Mouse (Mus musculus): ENCODE data around the gene Slc7a11.

The Slc7a11 gene

DNA sequence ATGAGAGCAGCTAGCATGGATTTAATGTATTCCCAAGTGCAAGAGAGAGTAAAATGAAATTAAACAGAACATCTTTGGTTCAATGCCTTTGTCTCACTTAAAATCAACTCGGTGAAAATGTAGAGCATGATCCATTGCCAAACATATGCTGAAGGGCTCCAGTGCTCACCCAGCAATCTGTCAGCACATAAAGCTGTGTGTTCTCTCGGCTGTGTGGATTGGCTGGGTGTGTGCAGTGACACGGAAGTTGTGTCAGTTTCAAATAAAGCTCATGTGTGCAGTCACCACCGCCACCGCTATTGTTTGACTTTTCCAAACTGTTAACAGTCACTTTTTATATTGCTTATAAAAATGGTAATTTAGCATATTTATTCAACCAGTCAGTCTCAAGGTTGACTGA is 398.7 kb downstream of the Slc7a11 start:
- in situ Hi-C loops (cut with MboI; ENCODE audit: low pct_unique_long_range_greater_than_20kb in 1 of 2, low sequenced_read_pairs in 2 of 2, unreplicated experiment in 1 of 2), result no loop called here

DNA sequence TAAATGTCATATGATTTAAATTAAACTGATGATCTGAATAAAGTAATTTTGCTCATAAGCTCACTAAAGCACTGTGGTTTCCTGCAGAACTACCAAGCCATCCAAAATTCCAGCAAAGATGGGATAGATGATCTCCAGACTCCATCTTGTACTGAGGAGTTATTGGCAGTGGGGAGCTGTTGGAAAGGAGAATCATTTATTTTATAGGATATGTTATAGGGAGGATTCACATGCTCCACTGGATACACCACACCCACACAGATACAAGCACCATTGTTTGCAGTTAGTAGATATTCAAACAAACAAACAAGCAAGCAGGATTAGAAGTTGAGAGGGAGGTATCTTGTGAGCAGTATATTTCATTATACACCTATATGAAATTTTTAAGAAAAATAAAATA is 399.3 kb downstream of the Slc7a11 start:
- in situ Hi-C loops (cut with MboI; ENCODE audit: low pct_unique_long_range_greater_than_20kb in 1 of 2, low sequenced_read_pairs in 2 of 2, unreplicated experiment in 1 of 2), result no loop called here

DNA sequence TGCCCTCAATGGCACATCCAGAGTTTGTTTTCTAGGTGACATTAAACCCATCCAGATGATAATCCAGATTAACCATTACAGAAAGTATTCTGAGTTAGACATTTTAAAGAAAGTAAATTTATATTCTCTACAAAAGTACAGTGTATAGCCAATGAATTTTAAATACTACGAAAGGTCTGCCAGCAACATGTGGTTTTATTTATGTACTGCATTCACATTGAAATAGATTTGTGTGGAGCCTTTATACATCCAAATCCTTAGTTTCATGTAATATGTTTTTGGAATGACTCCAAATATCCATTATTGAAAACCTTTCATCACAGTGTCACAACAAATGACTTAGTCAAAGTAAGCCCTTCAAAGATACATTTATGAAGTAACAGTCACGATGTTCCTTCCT is 402.3 kb downstream of the Slc7a11 start:
- in situ Hi-C loops (cut with MboI; ENCODE audit: low pct_unique_long_range_greater_than_20kb in 1 of 2, low sequenced_read_pairs in 2 of 2, unreplicated experiment in 1 of 2), result no loop called here

DNA sequence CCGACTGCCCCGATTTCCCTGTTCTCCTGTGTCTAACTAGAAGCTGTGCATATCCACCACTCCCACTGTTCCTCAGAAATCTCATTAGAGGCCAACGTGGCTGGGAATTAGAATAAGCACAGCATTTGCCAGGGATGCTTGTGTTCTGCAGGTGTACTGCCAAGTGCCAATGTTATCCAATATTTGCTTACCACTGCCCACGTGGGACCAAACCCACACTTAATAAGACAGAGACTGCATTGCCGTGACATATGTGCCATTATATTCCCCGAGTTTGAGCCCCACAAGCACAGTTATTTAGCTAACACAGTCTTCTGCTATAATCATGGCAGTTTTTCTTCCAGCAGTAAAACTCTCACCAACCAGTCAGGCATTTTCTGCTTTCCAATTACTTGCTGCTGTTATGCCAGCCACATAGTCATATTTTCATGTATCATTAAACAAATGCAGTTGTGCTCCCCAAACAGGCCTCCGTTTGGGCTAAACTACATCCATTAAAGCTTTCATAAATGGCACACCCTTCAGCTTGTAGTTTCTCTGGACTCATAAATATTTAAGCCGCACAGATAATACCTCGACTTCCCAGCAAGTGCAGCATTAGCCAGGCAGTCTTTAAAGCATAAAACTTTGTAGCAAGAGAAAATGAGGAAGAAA is 407.4 kb downstream of the Slc7a11 start:
- in situ Hi-C loops (cut with MboI; ENCODE audit: low pct_unique_long_range_greater_than_20kb in 1 of 2, low sequenced_read_pairs in 2 of 2, unreplicated experiment in 1 of 2), result no loop called here

DNA sequence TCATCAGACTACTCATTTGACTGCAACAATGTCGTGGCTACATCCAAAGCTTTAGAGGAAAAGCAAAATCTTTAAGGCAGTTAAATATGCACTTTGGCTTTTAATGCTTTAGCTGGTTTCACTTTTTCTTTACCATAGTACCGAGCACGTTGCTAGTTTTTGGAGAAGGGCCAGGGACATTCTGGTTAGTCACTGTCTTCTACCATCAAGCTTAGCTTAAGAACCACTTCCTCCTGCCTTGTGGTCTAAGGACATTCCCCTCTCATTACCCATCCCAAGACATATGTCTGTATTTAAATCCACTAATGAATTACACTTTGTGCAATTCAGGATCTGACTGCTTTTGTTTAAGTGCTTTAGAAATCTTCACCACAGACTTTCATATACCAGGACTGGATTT is 410.1 kb downstream of the Slc7a11 start:
- in situ Hi-C loops (cut with MboI; ENCODE audit: low pct_unique_long_range_greater_than_20kb in 1 of 2, low sequenced_read_pairs in 2 of 2, unreplicated experiment in 1 of 2), result no loop called here

DNA sequence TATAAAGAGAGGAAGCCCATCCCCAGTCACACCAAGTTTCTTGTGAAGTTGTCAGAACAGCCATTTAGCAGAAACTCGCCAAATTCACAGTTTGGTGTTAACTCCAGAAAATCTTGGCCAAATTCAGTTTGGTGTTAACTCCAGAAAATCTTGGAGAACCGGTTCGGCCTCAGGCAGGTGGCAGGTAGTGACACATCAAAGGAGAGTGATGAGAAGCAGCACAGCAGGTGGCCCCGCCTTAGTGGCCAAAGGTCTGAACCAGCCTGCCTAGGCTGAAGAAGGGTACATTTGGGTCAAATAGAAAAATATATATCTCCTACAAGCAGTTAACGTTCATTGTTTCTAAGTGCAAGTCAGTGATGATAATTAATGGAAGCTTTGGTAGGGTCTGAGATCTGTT is 417.4 kb downstream of the Slc7a11 start:
- in situ Hi-C loops (cut with MboI; ENCODE audit: low pct_unique_long_range_greater_than_20kb in 1 of 2, low sequenced_read_pairs in 2 of 2, unreplicated experiment in 1 of 2), result no loop called here

DNA sequence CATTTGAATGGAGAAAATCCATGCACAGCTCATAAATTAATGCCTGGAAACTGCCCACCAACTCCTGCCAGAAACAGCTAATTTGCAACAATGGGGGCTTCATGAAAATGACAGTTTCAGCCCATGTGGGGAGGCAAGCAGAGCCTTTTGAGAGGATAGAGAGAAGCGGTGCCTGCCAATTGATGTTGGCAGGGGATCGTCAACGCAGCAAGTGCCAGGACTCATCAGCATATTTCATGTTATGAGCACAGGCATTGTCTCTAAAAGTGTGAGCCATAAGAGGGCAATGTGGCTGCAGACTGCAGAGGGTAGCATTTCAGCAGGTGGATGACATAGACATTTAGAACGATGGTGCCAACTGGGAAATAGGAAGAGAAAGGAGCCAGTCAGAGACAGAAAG is 429.0 kb downstream of the Slc7a11 start:
- in situ Hi-C loops (cut with MboI; ENCODE audit: low pct_unique_long_range_greater_than_20kb in 1 of 2, low sequenced_read_pairs in 2 of 2, unreplicated experiment in 1 of 2), result no loop called here

DNA sequence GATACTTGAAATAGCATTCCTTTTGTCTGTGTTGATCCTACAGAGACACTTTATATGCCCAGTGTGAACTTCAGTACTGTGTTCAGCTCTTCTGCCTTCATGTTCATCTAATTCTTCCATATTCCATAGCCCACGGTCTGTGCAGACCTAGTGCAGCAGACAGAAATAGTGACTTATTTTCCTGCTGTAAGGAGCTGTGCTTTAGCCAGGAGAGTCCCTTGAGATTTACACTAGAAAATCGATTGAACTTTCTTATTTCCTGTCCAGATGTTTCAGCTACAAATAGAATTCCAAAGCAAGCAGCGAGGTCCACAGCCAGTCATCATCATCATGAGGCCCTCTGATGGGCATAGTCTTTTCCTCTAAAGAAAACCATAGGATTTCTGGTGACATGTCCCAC is 431.4 kb downstream of the Slc7a11 start:
- in situ Hi-C loops (cut with MboI; ENCODE audit: low pct_unique_long_range_greater_than_20kb in 1 of 2, low sequenced_read_pairs in 2 of 2, unreplicated experiment in 1 of 2), result no loop called here

DNA sequence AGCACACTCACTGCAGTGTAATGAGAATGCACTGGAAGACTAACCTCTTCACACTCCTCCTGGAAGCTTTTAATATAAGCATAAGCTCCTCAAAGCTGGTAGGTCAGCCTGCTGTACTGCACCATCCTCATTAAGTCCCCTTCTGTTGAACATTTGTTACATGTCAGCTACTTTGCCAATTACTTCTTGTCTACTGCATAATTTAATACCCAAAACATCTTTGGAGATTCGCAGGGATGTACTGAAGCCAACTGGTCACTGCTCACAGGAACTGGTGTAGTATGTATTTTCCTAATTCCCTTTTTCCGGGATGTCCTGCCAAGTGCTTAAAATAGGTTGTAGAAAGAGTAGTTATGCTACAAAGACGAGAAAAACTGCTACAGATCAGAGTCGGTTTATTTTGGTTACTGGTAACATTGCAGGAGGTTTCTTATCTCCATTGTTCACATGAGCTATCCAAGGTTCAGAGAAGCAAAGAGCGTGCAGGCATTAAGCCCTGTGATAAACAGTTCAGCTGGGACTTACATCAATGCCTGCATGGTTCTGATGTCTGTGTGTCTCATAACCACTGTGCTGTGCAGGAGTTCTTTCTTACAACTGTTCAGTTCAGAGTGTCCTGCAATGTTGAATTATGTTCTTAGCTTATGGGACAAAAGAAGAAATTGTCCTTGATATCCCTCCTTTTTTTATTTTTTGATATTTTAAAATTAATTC is 439.3 kb downstream of the Slc7a11 start:
- in situ Hi-C loops (cut with MboI; ENCODE audit: low pct_unique_long_range_greater_than_20kb in 1 of 2, low sequenced_read_pairs in 2 of 2, unreplicated experiment in 1 of 2), result no loop called here

DNA sequence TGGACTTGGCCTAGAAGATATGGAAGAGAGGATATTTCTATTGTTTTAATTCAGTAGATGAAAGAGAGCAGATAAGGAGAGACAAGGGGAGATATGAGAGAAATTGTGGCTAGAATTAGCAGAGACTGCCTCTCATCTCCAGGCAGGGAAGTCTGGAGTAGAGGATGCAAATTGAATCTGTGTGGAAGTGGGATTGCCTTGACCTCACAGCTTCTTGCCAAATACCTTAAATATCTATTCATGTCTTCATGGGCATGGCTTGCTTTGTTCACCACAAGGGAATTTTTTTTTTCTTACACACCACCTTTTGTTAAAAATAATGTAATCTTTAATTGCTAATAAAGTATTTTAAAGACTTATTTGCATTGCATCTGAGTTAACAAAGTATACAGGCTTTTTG is 441.3 kb downstream of the Slc7a11 start:
- in situ Hi-C loops (cut with MboI; ENCODE audit: low pct_unique_long_range_greater_than_20kb in 1 of 2, low sequenced_read_pairs in 2 of 2, unreplicated experiment in 1 of 2), result no loop called here

DNA sequence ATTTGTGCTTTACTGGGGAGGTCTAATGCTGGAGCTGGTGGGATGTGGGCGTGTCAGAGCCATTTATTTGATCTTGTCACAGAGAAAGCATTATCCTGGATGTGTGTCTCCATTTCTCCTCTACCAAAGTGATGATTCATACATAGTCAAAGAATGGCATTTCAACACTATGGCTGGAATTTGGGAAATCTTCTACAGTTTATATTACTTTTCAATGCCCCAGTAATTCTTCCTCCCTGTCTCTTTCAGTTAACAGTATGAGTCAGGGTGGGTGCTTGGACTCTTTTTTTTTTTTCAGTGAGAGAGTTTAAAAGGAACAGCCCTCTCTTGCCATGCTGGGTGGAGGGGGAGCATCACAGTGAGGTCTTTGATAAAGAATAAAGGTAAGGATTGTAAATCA is 441.8 kb downstream of the Slc7a11 start:
- in situ Hi-C loops (cut with MboI; ENCODE audit: low pct_unique_long_range_greater_than_20kb in 1 of 2, low sequenced_read_pairs in 2 of 2, unreplicated experiment in 1 of 2), result no loop called here

DNA sequence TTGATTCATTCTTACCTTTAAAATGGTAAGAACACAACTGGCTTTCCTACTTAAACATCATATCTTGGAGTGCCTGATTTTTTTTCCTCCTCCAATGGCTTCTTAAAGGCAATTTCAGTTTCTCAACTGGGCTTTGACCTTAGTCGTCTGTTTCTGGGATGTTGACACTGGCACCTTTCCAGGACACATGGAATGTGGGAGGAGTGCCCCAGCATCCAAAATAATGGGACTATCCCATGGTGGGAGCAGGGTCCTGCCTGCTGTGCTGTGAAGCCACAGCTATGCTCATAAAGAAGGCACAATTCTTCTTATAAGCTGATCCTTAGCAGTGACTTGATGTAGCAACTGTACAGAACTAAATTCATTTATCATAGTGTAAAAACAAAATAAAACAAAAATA is 450.5 kb downstream of the Slc7a11 start:
- in situ Hi-C loops (cut with MboI; ENCODE audit: low pct_unique_long_range_greater_than_20kb in 1 of 2, low sequenced_read_pairs in 2 of 2, unreplicated experiment in 1 of 2), result no loop called here

DNA sequence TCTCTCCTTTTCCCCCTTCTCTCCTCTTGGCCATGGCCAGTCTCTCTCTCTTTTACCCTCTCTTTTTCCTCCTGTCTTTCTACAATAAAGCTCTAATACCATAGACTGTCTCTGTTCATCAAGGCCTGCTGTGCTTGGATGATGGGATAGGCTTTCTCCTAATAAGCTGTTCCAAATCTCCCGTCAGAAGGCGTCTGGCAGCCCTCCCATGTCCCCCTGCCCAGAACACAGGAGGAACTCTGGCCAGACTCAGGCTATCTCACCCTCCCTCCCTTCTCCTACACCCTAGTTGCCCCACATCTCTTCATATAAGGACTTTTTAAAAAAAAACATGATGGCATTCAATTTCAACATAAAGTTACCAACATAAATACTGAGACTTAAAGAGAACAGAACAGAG is 456.2 kb downstream of the Slc7a11 start:
- in situ Hi-C loops (cut with MboI; ENCODE audit: low pct_unique_long_range_greater_than_20kb in 1 of 2, low sequenced_read_pairs in 2 of 2, unreplicated experiment in 1 of 2), result no loop called here

DNA sequence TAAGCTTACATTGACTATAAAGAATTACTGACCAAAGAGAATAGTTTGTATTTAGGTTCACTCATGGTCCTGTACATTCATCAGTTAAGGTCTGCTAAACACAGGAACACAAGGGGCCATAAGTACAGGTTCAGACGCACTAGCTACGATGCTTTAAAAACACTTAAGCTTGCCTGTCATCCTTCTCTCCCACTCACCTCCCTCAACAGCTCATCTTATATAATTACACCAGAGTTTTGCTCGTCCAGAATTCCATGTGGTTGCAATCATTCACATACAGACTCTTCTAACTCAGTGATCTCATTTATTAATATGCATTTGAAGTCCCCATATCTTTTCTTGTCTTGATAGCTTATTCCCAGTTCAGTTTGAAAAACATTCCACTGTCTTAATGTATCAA is 458.6 kb downstream of the Slc7a11 start:
- in situ Hi-C loops (cut with MboI; ENCODE audit: low pct_unique_long_range_greater_than_20kb in 1 of 2, low sequenced_read_pairs in 2 of 2, unreplicated experiment in 1 of 2), result no loop called here

DNA sequence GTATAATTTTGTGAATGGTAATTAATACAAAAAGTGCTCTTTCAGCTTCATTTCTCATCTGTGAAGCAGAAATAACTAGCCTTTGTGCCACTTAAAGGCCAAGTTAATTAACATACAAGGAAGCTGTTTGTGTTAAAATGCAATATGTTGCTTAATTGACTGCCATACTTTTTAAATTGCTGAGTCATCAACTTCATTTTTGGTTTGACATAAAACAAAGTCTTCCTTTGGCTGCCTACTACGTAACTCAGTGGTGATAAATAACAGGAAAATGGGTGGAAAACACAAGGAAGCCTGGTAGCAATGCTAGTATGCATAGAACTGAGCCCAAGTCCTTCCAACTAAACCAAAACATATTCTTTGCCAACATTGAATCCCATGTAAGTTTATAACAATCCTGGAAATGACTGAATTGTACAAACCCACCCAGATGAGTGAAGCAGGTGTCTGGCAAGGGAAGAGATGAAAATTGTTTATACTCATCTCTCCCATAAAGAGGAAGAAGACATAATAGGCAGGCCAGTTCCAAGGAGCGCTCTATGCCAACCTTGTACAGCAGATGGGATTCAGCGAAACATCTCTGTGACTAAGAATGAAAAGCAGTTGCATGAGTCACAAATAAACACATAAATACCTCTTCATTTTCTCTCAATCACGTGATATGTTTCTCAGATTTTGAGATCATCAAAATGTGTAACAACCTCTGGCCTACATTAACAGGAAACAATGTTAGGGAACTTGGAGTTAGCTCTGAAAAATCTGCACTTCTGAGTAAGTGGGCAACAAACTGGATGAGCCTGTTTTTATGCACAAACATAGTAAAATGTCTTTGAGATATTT is 459.8 kb downstream of the Slc7a11 start:
- in situ Hi-C loops (cut with MboI; ENCODE audit: low pct_unique_long_range_greater_than_20kb in 1 of 2, low sequenced_read_pairs in 2 of 2, unreplicated experiment in 1 of 2), result no loop called here

DNA sequence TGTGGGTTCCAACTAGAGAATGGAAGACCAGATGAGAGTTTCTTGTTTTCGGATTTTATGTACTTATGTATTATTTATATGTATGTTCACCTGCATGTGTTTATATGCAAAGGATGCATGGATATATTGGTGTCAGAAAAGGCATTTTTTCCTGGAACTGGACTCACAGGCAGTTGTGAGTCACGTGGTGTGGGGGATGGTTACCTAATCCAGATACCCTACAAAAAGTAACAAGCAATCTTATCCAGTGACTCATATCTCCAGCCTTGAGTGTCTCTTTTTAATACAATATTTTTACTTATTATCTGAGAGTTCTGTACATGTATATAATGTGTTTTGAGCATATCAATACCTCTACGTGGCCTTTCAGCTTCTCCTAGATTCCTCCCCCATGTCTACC is 469.4 kb downstream of the Slc7a11 start:
- in situ Hi-C loops (cut with MboI; ENCODE audit: low pct_unique_long_range_greater_than_20kb in 1 of 2, low sequenced_read_pairs in 2 of 2, unreplicated experiment in 1 of 2), result no loop called here

DNA sequence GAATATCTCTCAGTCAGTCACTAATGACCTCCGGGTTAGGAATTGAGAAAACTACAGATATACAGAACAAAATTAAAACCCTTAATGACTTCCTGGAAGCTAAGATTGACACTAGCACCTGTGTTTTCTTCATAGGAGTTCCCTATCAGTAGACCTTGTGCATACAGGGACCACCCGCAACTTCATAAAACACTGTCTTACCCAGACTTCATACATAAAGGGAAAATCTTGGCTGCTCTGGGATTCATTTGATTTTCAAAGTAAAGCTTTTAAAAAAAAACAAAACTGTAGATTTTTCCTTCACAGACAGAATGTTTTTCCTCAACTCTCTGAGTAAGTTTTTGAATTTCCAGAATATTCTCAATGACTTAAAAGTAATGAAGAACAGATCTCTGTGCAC is 477.8 kb downstream of the Slc7a11 start:
- in situ Hi-C loops (cut with MboI; ENCODE audit: low pct_unique_long_range_greater_than_20kb in 1 of 2, low sequenced_read_pairs in 2 of 2, unreplicated experiment in 1 of 2), result no loop called here

DNA sequence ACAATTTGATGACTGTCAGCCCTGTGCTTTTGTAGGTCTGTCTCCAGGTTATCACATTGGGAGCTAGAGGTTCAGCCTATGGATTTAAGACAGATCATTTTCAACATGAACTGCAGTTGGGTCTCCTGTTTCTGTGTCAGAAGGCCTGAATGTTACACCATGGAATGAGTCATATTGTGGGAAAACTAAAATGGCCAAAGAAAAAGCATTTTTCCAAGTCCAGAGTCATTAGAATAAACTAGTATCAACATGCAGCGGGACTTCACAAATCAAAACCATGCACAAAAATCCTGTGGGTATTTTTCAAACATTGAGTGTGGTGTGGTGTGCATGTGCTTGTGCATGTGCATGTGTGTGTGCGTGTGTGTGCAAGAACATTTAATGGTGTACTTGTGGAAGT is 482.8 kb downstream of the Slc7a11 start:
- in situ Hi-C loops (cut with MboI; ENCODE audit: low pct_unique_long_range_greater_than_20kb in 1 of 2, low sequenced_read_pairs in 2 of 2, unreplicated experiment in 1 of 2), result no loop called here

DNA sequence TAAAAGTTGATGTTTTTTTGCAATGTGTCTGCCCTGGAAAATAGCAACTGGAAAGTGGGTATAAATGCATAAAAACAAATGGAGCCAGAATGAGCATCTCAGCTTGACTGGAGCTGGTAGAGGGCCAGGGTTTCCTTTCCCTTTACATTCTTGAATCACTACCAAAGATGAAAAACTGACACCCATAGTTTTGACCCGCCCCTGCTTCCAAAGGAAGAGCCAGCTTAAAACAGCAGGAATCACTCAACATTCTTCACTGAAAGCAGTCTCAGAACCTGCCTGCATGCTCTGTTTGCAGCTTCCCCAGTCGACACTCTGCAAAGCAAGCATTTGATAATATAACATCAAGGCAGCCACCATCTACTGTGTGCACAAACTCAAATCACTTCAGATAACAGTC is 496.6 kb downstream of the Slc7a11 start:
- in situ Hi-C loops (cut with MboI; ENCODE audit: low pct_unique_long_range_greater_than_20kb in 1 of 2, low sequenced_read_pairs in 2 of 2, unreplicated experiment in 1 of 2), result no loop called here

DNA sequence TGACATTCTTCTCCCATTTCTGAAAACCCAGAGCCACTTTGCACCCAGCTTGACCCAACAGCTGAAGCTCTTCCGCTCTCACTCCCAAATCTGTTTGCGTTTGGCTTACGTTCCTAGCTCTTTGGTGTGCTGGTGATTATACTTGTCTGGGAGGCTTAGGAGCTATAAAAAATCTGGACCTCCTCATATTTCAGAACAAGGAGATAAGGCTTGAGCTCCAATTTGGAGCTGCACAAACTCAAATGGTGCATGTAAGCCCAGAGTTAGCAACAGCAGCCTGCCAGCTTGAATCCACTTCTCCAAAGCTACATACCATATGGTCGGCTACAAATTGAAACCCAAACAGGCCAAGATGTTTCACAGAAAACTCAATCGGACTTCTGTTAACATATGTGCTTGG is 498.6 kb downstream of the Slc7a11 start:
- in situ Hi-C loops (cut with MboI; ENCODE audit: low pct_unique_long_range_greater_than_20kb in 1 of 2, low sequenced_read_pairs in 2 of 2, unreplicated experiment in 1 of 2), result no loop called here

All from mouse embryonic stem cell (cell line).